Mouse (Mus musculus): ENCODE data around the gene Esrrg.

DNA sequence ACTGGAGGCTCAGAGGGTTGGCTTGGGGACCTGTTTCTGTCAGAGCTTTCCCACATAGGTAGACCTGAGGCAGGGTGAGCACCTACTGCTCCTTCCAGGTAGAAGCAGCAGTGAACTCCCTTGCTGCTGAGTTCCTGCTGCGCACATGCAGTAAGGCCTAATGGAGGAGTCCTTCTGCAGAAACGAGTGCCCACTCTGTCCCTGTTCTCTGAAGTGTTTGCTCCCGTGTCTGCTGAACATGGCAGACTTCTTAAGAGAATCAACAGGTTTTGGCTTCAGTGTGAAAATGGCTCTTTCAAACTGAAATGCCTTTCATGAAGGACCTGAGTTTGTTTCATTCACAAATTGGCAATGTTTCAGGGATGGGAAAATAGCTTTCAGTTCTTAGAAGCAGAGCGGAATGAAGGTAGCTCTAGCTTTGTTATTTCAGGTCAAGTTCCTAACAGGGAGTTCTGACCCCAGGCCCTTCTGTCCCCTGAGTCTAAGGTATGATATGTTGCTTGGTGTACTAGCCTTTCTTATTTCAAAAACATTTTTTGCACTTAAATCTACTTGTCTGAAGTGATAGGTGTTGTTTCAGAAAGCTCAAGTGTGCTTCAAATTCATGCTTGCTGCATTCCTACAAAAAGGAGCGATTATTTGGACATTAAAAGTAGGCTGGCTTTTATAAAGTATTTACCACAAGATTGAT lies 185.8 kb downstream of the Esrrg start:
- TF ChIP-seq CTCF (IDR thresholded peaks at IDR 0.05; ENCODE audit: borderline replicate concordance, control insufficient read depth, extremely low read depth, insufficient read depth, low read length, poor library complexity) (no peak), POLR2A (IDR thresholded peaks at IDR 0.05; ENCODE audit: control insufficient read depth, extremely low read depth, insufficient read depth, low read length, poor library complexity) (no peak)
